Mouse (Mus musculus): ENCODE data around the gene Pafah1b1. TPM values are rescaled to one million over a fixed set of nuclear protein-coding genes. Genes with fewer than 3 reads are reported as not detected.

Gene Pafah1b1
- polyA plus RNA-seq, 1 experiment from 2014 or later, result 44.7 TPM

DNA sequence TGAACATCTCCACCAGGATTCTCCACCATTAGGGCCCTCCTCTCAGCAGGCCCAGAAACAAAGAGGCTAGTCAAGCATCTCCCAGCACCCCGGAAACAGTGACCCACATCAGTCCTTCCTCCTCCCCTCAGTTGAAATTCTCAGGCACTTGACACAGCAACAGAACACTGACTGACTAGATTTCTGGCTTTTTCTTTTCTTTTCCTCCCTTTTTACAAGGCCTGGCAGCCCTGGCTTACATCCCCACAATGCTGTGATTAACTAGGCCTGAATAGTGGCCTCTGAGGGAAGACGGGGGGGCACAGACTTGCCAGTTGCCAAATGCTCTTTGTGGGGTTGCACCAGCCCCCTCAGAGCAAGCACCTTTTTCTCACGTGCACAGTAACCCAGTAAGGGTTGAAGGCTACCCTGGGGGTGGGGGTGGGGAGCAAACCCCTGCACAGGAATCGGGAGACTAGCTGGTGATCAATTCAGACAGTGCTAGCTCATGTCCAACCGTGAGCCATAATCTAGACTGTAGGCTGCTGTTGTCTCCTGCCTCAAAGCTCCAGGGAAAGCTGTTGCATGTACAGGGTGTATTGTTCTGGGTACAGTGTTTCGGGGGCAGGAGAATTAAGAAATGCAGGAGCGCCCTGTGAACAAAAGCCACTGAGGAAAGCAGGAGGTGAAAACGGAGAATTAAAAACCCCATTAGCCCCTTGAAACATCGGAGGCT, 27.0 kb upstream of the Pafah1b1 start:
- 64% methylated on average over 9 of the region's 9 CpGs for WGBS
- Histone ChIP-seq H3K9ac (no peak overlapping the region), H3K4me3 (no peak overlapping the region), H3K36me3 (no peaks in the 10 kb centered on the region), H3K27me3 (no peaks in the 10 kb centered on the region), H3K27ac (peak overlapping the region; percentile 14; the same call in 1 of the 2 replicates), H3K4me1 (peaks cover 4% of the 10 kb centered on the region; the same call in 1 of the 2 replicates), H3K9me3 (no peaks in the 10 kb centered on the region), H3K4me2 (no peak overlapping the region)
- ATAC-seq (ENCODE audit: insufficient number of reproducible peaks, low FRiP score, low TSS enrichment, low read depth), result no peak

DNA sequence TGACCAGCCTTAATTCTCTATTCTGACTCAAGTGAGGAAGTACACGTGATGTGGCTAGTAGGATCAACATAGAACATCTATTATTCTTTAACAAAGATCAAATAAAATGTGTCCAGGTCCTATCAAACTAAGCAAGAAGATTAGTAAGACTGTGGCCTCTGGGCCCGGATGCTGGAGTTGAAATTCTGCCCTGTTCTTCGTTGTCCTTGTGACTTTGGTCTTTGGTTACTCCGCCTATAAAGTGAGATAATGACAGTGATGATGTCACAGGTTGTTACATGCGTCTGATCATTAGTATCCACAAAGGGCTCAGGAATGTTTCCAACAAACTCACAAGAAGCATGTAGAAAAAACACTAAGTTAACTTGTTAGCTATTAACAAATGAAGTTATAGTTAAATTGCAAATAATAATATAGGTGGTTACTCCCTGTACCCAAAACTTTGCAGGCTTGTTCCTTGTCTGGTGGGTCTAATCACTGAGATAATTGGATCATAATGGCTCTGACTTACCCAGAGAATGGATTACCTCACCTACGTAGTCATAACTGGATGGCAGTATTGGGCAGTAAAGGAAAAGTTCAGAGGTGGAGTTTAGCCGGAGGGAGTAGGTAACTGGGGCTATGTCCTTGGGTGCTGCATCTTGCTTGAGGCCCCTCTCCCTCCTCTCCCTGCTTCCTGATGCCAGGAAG, 26.3 kb upstream of the Pafah1b1 start:
- Histone ChIP-seq H3K36me3 (no peaks in the 10 kb centered on the region), H3K27ac (peak overlapping the region; percentile 14; the same call in 1 of the 2 replicates), H3K4me1 (peaks cover 4% of the 10 kb centered on the region; the same call in 1 of the 2 replicates), H3K4me3 (no peak overlapping the region), H3K27me3 (no peaks in the 10 kb centered on the region), H3K4me2 (no peak overlapping the region), H3K9me3 (no peaks in the 10 kb centered on the region), H3K9ac (no peak overlapping the region)
- ATAC-seq (ENCODE audit: insufficient number of reproducible peaks, low FRiP score, low TSS enrichment, low read depth), result no peak
- WGBS, result 74% methylated on average over 7 of the region's 7 CpGs

DNA sequence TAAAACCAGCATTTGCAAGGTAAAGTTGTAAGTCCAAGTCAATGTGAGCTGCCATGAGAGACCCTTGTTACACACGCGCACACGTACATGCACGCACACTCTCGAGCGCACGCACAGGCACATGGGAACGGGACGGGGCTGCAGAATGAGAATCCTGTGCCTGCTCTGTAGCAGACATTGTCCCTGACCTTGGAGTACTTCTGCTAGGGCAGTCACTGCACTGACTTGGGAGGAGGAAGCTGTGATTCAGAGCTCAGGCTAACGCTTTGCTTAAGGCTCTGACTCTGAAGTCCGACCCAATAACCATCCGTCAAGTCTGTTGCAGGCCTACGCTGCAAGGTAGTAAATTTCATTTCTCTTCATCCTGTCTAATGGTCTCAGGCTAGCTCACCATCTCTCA, 24.8 kb upstream of the Pafah1b1 start:
- H3K27ac ChIP-seq, result no peak overlapping the region
- H3K27me3 ChIP-seq, result no peaks in the 10 kb centered on the region
- no peak overlapping the region for H3K9ac ChIP-seq
- 73% methylated on average over 13 of the region's 13 CpGs for WGBS
- H3K4me2 ChIP-seq, result no peak overlapping the region
- ATAC-seq (ENCODE audit: insufficient number of reproducible peaks, low FRiP score, low TSS enrichment, low read depth), result no peak
- no peaks in the 10 kb centered on the region for H3K36me3 ChIP-seq
- H3K9me3 ChIP-seq, result no peaks in the 10 kb centered on the region
- no peak overlapping the region for H3K4me3 ChIP-seq
- H3K4me1 ChIP-seq, result peaks cover 4% of the 10 kb centered on the region; the same call in 1 of the 2 replicates

DNA sequence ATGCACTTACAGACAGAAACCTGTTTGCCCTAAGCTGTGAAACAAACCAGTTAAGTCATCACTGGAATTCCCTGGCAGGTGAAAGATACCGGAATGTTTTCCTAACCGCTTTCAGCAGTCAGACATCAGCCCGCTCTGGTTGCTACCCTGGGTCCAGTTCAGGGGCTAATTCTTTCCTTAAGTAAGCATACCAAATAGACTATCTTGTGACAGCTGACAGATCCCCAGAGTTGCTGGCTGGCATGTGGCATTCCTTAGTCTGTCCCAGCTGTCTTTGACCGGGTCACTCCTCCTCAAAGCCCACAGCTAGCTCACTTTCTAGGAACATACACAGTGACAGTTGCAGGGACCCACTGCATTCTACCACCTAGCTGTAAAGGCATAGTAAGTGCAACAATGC, 23.6 kb upstream of the Pafah1b1 start:
- H3K9me3 ChIP-seq, result no peaks in the 10 kb centered on the region
- no peak overlapping the region for H3K9ac ChIP-seq
- H3K4me3 ChIP-seq, result no peak overlapping the region
- no peak overlapping the region for H3K4me2 ChIP-seq
- H3K4me1 ChIP-seq, result peaks cover 4% of the 10 kb centered on the region; the same call in 1 of the 2 replicates
- no peaks in the 10 kb centered on the region for H3K36me3 ChIP-seq
- no peaks in the 10 kb centered on the region for H3K27me3 ChIP-seq
- no peak overlapping the region for H3K27ac ChIP-seq
- peak; percentile 7; the same call in 1 of the 2 replicates for ATAC-seq (ENCODE audit: insufficient number of reproducible peaks, low FRiP score, low TSS enrichment, low read depth)
- WGBS, result 52% methylated on average over 4 of the region's 4 CpGs

DNA sequence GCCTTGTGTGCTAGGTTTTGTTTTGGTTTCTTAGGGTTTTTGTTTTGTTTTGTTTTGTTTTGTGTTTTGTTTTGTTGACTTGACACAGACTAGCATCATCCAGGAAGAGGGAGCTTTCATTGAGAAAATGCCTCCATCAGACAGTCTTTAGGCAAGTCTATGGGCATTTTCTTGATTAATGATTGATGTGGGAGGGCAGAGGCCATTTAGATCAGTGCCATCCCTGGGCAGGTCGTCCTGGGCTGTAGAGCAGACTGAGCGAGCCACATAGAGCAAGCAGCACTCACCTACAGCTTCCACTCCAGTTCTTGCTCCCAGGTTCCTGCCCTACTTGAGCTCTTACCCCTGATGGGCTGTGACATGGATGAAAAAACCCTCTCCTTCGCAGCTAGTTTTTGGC, 13.4 kb upstream of the Pafah1b1 start:
- WGBS, result 60% methylated on average over 3 of the region's 3 CpGs

DNA sequence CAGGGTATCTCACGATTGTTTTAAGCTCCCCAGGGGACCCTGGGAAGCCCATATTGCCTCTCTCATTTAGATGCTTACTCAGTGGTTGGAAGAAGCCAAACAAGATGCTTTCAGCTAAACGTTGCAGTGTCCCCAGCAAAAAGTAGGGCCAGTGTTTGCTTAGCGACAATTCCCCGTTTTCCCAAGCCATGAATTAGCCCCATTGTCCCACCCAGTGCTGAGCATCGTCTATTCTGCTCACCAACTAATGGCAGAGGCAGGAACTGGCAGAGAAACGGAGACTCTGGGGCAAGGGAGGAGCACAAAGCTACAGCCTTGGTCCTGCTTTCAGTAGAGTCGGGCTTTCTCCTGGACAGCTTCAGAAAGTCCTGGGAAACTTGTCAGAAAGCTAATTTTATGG, 10.4 kb upstream of the Pafah1b1 start:
- no peak overlapping the region for H3K27ac ChIP-seq
- H3K36me3 ChIP-seq, result no peaks in the 10 kb centered on the region
- no peak overlapping the region for H3K4me2 ChIP-seq
- H3K4me1 ChIP-seq, result no peaks in the 10 kb centered on the region
- WGBS, result 32% methylated on average over 7 of the region's 7 CpGs
- H3K9ac ChIP-seq, result no peak overlapping the region
- H3K27me3 ChIP-seq, result no peaks in the 10 kb centered on the region
- H3K9me3 ChIP-seq, result peaks cover 4% of the 10 kb centered on the region; the same call in 1 of the 2 replicates
- H3K4me3 ChIP-seq, result no peak overlapping the region
- no peak for ATAC-seq (ENCODE audit: insufficient number of reproducible peaks, low FRiP score, low TSS enrichment, low read depth)

More for the DNA sequence above, 13.4 kb upstream of the Pafah1b1 start:
- no peak for ATAC-seq (ENCODE audit: insufficient number of reproducible peaks, low FRiP score, low TSS enrichment, low read depth)
- no peaks in the 10 kb centered on the region for H3K36me3 ChIP-seq
- no peak overlapping the region for H3K9ac ChIP-seq
- no peak overlapping the region for H3K4me3 ChIP-seq
- no peak overlapping the region for H3K4me2 ChIP-seq
- H3K27me3 ChIP-seq, result no peaks in the 10 kb centered on the region
- peaks cover 4% of the 10 kb centered on the region; the same call in 1 of the 2 replicates for H3K9me3 ChIP-seq
- H3K27ac ChIP-seq, result no peak overlapping the region
- H3K4me1 ChIP-seq, result no peaks in the 10 kb centered on the region

DNA sequence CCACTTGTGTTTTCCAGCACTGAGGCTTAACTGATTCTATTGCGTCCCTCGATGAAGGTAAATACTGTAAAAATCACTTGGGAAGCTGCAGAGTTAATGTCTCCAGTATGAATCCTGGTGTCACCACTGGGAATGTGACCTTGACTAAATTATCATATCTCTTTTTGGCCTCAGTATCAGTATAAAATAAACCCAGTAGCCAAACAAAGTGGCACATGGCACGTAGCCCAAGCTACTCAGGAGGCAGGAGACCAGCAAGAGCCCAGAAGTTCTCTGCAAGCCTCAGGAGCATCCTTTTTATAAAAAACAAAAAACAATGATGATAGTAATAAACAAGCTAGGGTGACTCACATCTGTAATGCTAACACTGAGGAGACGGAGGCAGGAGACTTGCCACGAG, 711 bp upstream of the Pafah1b1 start:
- Histone ChIP-seq H3K9me3 (no peaks in the 10 kb centered on the region), H3K27ac (0 out of 2 replicates have a peak overlapping the region, but pooled peaks have one; percentile 99), H3K9ac (no peak overlapping the region), H3K36me3 (no peaks in the 10 kb centered on the region), H3K4me2 (0 out of 2 replicates have a peak overlapping the region, but pooled peaks have one; percentile 54), H3K4me3 (no peak overlapping the region), H3K4me1 (peaks cover 11% of the 10 kb centered on the region; the same call in 1 of the 2 replicates), H3K27me3 (no peaks in the 10 kb centered on the region)
- 78% methylated on average over 5 of the region's 5 CpGs for WGBS
- ATAC-seq (ENCODE audit: insufficient number of reproducible peaks, low FRiP score, low TSS enrichment, low read depth), result no peak

DNA sequence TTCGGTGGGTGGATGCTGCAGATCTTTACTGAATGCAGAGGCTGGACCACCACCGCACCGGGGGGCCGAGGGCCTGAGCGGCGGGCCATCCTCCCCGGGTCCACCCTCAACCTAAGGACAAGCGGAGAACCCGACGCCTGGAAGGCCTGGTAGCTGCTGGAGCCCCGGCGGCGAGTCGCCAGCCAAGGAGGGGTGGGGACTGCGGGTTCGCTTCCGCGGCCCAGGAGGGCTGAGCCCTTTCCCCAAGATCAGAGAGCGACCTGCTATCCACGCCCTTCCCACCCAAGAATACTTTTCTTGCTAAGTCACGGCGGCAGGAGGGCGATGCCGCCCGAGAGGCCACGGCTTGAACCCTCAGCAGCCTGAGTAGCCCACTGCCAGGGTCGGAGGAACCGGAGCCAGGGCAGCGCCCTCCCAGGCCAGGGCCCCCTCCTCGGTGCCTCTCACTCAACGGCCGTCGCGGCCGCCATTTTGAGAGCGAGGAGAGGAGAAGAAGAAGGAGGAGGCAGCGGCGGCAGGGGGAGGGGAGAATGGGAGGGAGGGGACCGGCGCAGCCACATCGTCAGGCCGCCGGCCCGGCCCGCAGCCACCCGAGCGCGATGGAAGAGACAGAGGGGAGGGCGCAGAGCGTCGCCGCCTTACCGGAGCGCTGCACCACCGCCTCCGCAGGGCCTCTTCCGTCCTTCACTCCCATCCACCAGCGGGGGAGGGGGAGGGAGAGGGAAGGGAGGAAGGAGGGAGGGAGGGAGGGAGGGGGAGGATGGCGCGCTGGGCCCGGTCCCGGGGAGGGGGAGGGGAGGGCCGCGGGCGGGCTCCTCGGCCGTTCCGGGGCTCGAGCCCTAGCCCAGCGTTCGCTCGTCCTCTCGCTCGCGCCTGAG, 874 bp downstream of the Pafah1b1 start:
- WGBS, result under 1% methylated on average over 53 of the region's 75 CpGs
- peak; percentile 86 for ATAC-seq (ENCODE audit: insufficient number of reproducible peaks, low FRiP score, low TSS enrichment, low read depth)
- Histone ChIP-seq H3K9me3 (no peaks in the 10 kb centered on the region), H3K27me3 (no peaks in the 10 kb centered on the region), H3K4me2 (peak overlapping the region; percentile 61), H3K4me3 (peak overlapping the region; percentile 91), H3K27ac (peak overlapping the region; percentile 99), H3K9ac (peak overlapping the region; percentile 94), H3K36me3 (no peaks in the 10 kb centered on the region), H3K4me1 (peaks cover 11% of the 10 kb centered on the region; the same call in 1 of the 2 replicates)

DNA sequence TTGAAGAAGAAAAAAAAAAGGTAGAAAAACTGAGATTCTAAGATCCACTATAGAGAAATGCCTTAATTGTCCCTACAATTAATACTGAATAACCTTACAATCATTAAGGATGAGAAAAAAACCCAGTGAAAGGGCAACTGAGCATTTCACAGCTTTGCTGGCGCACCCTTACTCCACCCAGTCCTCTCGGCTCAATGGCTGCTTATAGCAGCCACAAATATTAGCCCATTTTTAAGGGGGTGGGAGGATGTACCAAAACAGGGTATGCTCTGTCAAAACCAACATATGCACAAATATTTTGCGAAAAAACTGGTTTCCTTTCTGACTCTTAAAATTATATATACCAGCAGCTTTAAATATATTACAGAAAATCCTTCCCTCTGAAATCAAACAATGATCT, 2.5 kb downstream of the Pafah1b1 start:
- Histone ChIP-seq H3K4me3 (peak overlapping the region; percentile 27), H3K4me1 (peaks cover 11% of the 10 kb centered on the region; the same call in 1 of the 2 replicates), H3K27ac (no peak overlapping the region), H3K36me3 (no peaks in the 10 kb centered on the region), H3K9me3 (no peaks in the 10 kb centered on the region), H3K27me3 (no peaks in the 10 kb centered on the region), H3K4me2 (peak overlapping the region; percentile 44), H3K9ac (no peak overlapping the region)
- no peak for ATAC-seq (ENCODE audit: insufficient number of reproducible peaks, low FRiP score, low TSS enrichment, low read depth)
- 50% methylated on average over 3 of the region's 3 CpGs for WGBS

DNA sequence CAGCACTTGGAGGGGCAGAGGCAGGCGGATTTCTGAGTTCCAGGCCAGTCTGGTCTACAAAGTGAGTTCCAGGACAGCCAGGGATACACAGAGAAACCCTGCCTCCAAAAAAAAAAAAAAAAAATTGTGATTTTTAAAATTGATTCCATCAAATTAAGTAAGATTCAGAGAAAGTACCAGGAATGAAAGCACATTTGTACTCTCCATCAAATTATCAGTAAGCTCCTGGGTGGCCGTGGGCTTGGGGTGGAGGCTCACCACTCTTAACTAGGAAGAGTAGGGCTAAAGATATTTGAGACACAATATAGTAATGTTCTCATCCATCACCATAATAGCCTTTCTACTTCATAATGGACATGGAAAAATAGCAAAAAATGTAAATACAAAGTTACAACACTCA, 3.3 kb downstream of the Pafah1b1 start:
- no peaks in the 10 kb centered on the region for H3K36me3 ChIP-seq
- WGBS, result 72% methylated on average over 2 of the region's 2 CpGs
- H3K9me3 ChIP-seq, result no peaks in the 10 kb centered on the region
- peaks cover 17% of the 10 kb centered on the region; the same call in 1 of the 2 replicates for H3K4me1 ChIP-seq
- no peak overlapping the region for H3K4me3 ChIP-seq
- no peaks in the 10 kb centered on the region for H3K27me3 ChIP-seq
- H3K4me2 ChIP-seq, result no peak overlapping the region
- H3K27ac ChIP-seq, result no peak overlapping the region
- no peak for ATAC-seq (ENCODE audit: insufficient number of reproducible peaks, low FRiP score, low TSS enrichment, low read depth)
- H3K9ac ChIP-seq, result no peak overlapping the region

DNA sequence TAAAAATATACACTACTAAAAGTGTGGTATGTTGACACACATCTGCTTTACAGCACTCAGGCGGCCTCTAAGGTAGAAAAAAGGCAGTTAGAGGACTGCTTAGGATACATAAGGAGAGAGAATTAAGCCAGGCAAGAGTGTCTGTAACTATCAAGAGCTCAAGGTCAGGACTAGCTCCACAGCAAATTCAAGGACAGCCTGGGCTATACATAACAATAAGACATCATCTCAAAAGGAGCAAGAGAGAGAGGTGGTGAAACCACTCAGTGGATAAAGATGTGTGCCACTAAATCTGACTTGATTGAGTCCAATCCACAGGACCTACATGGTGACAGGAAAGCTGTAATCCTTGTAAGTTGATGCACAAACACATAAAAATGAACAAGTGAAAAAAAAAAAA, 3.8 kb downstream of the Pafah1b1 start:
- 61% methylated on average over 1 of the region's 1 CpGs for WGBS
- ATAC-seq (ENCODE audit: insufficient number of reproducible peaks, low FRiP score, low TSS enrichment, low read depth), result no peak
- H3K9ac ChIP-seq, result no peak overlapping the region

More for the DNA sequence above, 3.8 kb downstream of the Pafah1b1 start:
- no peak overlapping the region for H3K27ac ChIP-seq
- H3K9me3 ChIP-seq, result no peaks in the 10 kb centered on the region
- H3K4me3 ChIP-seq, result no peak overlapping the region
- H3K27me3 ChIP-seq, result no peaks in the 10 kb centered on the region
- H3K4me2 ChIP-seq, result no peak overlapping the region
- peaks cover 21% of the 10 kb centered on the region; the same call in 1 of the 2 replicates for H3K4me1 ChIP-seq
- no peaks in the 10 kb centered on the region for H3K36me3 ChIP-seq
